Mouse (Mus musculus): Measurements from ENCODE around the gene Gngt1.
A peak's percentile ranks its signal among the peaks of the same experiment; 100 is the strongest.

The Gngt1 gene

DNA sequence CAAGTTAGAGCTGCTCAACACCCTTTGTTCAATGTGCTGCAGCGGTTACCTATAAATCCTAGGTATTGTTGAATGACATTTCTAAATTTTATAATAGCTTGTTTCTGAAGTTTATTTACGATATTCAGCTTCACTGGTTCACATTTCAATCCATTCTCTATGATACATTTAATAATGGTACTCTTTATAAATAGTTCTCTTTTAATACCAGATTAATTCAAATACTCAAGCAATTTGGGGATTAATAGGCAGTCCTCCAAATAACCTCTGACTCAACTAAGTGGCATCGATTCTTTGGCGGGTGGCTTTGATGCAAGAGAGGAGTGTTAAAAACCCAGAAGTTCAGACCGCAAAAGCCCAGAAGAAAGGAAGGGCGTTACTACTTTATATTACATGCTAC lies at the start of gene Gngt1:
Gene Gngt1, plus strand, starts transcription at position 301 of the 400 bp plus-strand sequence.
- no peak for DNase-seq (ENCODE audit: extremely low read depth, low read depth, low spot score)

DNA sequence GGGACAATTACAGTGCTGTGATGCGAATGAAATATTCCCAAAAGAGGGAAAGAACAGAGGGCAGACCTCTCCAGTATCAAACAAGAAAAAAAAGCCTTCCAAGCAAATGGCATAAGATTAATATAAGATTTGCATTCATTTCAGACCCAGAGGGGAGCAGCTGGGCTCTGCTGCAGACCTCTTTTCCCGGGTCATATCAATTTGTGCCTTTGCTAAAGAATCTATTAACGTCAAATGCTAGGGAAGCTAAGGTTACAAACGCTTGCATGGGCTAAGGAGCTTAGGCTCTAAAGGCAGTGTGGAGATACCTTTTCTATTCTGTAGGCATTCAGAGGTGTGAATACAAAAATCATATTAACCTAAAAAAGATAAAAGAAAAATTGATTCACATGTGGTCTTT lies 38.6 kb upstream of the Gngt1 start:
- DNase-seq (ENCODE audit: extremely low read depth, low read depth, low spot score), result no peak

DNA sequence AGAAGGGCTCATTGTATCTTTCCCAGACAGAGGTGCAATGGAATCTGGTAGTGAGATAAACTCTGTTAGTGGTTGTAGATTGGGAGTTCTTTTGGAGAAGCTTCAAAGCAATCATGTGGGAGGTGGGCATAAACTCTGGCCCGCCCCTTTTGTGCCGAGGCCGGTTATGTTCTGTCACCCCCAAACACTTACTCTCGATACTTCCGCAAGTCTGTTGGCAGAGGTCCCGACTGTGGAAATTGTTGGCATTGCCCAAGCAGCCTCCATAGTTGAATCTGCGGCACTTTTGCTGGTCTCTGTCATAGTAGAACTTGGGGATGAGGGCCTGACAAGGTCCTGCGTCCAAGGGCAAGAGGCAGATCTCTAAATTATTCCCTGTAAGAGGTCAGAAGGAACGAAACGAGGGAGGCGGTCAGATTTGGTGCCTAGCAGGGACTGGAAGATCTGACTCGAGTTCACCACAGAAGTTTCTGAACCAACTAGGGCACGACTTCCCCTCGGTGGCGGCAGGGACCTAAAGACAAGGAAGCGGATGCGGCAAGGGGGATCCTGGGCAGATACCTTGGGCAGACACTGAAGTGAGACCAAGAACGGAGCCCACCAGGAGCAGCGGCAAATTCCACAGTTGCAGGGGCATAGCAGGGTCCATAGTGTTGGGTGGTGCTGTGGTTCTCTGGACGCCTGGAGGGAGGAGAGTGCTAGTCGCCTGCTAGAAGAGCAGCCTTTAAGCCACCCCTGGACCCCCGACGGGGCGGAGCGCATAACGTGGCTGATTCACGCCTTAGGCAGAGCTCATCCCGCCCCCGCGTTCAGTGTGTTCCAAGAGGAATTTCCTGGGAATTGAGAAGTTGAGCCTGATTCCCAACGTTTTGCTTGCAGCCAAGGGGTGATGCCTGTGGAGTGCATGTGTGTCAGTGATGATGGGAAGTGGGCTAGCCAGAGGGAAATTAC lies 25.6 kb upstream of the Gngt1 start:
- peak; percentile 36 for DNase-seq (ENCODE audit: extremely low read depth, low read depth, low spot score)

DNA sequence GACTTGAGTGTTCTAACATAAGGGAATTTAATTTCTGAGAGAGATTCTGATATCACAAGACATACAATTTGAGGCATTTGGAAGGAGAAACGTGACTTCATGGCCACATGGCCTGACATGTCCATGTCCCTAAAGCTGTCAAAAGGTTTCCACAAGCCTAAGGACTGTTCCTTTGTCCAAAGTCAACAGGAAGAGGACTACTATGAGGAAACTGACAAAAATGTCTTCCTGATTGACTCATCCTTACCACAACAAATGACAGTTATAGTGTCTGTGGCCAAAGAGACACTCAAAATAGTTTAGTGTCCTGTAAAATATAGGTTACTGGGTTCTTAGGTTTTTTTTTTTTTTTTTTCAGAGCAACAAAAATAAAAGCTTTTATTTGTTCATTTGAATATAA lies 19.9 kb upstream of the Gngt1 start:
- DNase-seq (ENCODE audit: extremely low read depth, low read depth, low spot score), result no peak

DNA sequence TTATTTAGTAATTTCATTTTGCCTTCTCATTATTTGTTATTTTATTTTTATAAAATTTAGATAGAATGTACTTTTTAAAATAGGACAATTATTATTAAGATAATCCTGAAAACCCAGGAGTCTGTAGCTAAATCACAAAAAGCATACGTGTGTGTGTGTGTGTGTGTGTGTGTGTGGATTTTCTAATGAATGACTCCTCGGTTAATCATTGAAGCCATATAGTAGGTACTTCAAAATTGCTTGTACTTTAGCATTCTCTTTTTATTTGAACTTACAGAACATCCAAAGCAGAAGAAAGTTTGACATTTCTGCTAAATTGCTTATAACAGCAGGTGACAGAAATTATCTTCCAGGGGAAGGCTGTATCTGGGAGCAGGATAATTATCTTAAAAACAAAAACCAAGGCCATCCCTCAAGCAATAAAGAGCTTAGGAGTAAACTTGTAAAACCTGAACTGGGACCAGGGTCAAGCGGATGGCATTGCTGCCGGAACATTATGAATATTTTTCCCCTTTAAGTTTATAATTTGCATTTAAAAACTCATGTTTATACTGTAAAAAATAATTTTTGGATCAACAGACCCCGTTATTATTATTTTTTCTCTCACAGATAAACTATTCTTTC lies 10.8 kb upstream of the Gngt1 start:
- DNase-seq (ENCODE audit: extremely low read depth, low read depth, low spot score), result no peak

DNA sequence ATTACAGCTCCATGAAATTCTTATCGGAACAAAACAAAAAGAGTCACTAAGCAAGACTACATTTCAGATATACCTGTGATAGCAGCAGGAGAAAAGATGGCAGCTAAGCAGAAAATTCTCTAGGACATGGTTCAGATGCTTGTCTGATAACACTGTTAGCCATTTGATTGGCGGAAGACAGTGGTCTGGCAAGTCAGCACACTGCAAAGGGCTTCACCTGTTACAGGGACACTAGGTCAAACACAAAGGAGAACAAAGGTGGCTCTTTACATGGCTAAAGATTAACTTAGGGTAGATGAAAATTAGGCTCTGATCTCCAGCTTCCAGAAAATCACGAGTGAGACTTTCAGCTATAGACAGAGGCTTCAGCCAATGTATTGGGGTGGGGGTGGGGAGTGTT lies 4.8 kb upstream of the Gngt1 start, which contains the start of gene Tfpi2:
Gene Tfpi2, minus strand, starts transcription at position 170 of the 400 bp plus-strand sequence.
- no peak for DNase-seq (ENCODE audit: extremely low read depth, low read depth, low spot score)

DNA sequence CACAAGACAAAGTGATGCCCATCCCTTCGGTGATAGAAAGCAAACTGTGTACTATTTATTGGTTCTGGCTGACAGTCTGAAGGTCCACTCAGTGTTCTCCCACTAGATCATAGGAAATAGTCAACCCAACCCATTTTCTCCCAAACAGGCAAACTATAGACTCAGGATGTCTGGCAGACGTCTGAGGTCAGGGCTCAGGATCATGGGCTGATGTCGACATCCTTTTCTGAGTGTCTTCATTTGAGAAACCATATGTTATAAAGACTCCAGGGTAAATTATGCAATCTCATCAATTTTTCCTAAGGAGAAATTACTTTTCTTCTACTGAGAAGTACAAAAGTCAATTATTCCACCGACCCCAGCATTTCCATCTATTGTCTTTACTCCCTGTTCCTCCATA lies 4.5 kb downstream of the Gngt1 start:
- no peak for DNase-seq (ENCODE audit: extremely low read depth, low read depth, low spot score)

DNA sequence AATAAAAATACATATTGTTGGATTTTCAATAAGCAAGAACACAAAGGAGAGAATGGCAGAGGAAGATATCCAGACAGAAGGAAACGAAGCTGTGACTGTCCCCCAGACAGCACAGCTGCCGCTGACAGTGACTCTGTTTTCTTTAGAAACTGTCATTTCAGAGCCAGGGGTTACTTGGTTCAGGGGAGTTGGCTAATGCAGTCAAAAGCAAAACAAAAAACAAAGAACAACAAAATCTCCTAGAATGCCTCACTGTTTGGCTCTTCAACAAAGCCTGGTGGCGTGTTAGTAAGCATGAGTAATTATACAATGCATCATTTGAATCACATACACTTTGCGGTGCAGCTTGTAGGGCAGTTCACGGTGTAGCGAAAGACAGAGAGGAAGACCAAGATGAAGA lies 5.7 kb downstream of the Gngt1 start:
- no peak for DNase-seq (ENCODE audit: extremely low read depth, low read depth, low spot score)

DNA sequence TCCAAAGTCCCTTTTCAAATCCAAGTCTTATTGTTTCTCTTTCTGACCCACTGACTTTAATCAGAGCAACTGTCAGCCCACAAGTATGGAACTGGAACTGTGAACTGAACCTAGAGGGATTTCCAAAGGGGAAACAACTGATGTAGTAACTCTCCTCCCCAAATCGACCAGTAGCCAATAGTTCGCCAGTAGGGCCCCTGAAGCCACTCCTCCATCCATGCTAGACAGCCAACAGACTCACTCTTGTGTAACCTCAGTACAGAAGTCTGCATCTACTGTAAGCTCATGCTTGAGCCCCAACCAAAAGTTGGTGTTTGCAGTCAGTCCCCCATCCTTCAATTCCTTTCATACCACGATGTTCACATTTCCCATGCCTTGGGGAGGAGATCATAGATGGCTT lies 7.1 kb downstream of the Gngt1 start:
- DNase-seq (ENCODE audit: extremely low read depth, low read depth, low spot score), result no peak

DNA sequence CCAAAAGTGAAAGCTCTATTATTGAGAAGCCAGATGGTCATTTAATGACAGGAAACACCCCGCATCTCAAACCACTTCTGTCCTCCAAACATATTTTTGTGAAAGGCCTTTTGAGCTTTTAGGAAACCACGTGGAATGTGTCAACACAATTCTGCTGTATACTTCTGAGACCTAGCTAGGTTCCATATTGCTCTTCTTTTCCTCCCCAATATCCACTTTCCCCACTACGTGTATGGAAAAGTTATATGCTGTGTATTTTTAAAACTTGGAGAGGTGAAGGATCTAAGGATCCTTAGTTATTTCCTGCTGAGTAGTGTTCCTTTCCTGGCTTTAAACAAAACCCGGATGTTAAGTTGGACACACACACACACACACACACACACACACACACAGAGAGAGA lies 9.9 kb downstream of the Gngt1 start:
- no peak for DNase-seq (ENCODE audit: extremely low read depth, low read depth, low spot score)

DNA sequence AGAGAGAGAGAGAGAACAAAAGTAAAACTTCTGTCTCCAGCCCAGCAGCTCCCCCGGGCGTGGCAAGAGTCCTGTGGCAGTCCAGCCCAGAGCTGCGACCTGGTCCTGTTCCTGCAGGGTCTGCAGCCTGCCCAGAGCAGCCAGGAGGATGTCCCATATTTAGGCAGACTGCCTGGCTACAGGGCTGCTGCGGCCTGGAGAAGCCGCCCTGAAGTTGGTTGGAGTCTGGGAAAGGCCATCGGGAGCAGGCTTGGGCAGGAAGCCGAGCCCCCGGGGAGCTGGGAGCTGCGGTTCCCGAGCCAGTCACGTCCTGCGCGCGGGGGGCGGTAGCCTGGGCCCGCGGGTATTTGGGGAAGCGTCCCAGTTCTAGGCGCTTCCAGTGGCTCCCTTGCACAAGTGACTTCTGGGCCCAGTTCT lies 10.3 kb downstream of the Gngt1 start, which contains the start of gene Gng11:
Gene Gng11, plus strand, starts transcription at position 15 of the 417 bp plus-strand sequence.
- no peak for DNase-seq (ENCODE audit: extremely low read depth, low read depth, low spot score)

DNA sequence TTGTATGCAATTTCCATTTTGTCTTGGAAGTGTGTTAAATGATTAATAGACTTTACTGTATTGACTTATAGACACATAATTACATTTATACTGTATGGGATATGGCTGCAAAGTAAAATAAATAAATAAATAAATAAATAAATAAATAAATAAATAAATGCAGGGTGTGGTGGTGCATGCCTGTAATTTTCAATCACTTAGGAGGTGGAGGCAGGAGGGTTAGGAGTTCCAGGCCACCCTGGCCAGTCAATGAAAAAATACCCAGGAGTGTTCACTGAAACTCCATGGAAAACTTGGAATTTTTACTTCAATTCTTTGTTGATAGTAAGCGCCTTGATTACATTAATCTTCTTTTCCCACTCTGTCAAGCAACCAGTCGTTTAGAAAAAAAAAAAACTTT lies 11.2 kb downstream of the Gngt1 start:
- no peak for DNase-seq (ENCODE audit: extremely low read depth, low read depth, low spot score)

DNA sequence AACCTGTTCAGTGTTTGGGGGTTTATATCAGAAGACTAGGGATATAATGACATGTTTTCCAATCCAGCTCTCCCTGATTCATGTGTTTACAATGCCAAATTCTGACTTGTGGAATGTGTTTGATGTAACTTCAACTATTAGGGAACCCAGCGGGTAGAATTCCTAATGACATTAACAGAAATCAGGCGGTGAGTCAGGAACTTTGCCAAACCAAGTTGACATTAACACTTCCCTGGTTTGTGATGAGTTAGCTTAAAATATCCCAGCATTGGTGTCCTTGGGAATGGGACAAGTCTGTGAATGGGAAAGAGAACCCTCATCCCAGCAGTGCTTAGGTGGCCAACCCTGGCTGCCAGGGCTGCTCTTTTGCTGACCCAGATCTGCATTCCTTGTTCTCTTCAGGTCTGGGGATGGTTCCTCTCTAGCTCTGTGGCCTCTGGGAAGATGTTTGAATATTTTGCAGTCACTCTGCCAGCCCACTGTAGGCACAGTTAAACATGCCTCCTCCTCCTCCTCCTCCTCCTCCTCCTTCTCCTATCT lies 15.0 kb downstream of the Gngt1 start:
- DNase-seq (ENCODE audit: extremely low read depth, low read depth, low spot score), result no peak

DNA sequence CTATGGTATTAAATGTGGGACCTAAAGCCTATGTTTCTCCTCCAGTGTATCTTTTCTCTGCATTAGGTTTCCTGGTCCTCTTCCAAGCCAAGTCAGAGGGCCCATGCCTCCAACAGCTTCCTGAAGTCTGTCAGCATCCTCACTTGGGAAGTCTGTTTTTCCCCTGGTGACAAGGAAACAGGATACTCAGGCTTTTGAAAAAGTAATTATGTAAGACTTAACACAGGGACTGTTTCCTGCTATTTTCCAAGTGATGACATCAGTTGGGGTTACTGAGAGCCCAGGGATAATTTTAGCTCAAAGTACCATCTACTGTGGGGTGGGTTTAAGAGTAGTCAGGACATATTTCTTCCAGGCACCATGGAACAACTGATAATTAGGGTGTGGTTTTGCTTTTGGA lies 16.0 kb downstream of the Gngt1 start:
- DNase-seq (ENCODE audit: extremely low read depth, low read depth, low spot score), result no peak

DNA sequence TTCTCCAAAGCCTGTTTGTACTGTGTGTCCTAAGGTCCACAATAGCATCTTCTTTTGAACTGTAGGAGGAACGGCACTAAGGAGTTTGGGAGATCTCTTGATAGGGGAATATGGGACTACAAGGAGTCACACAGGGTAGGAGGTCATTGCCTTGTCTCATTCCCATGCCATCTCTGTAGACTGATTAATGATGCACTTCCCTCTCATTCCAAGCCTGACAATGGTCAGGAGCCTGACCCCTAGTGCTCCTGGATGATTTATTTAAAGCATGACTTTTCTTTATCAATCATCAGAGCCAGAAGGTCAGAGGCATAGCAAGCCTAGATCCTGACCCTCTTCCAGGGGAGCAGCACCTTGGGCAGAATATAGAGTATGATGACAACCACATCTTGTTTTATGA lies 29.1 kb downstream of the Gngt1 start:
- DNase-seq (ENCODE audit: extremely low read depth, low read depth, low spot score), result no peak

DNA sequence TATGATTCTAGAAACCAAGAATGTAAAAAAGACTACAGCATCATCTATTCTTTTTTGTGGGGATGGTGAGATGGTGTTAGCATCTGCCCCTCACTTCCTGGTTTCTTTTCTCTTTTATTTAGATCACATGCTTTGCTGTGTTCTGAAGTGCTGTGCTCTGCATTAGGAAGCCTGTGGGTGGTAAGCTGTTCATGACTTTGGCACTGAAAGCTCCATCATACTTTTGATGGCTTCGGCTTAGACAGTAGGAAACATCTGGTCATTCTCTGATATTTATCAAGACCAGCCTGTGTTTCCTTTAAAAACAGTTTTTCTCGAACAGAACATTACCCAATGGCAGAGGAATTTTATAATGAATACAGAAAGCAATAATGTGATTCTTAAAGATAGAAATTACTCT lies 32.8 kb downstream of the Gngt1 start:
- no peak for DNase-seq (ENCODE audit: extremely low read depth, low read depth, low spot score)

DNA sequence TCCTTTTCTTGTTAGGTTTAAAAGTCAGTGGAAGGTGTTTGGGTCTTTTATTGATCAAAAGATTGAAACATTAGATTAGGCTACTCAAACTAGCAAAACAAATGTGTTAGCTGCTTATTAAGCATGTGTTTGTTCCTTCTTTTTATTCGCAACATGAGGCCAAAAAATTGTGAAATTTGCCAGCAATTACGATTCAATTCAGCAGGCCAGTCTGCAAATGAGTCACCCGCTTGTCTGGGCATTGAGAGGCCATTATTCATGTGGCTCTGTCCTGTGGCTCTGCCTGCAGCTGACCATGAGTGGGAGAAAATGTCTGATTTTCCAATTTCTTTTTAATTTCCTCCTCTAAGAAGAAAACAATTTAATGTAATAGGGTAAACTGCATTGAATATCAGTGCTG lies 37.4 kb downstream of the Gngt1 start:
- DNase-seq (ENCODE audit: extremely low read depth, low read depth, low spot score), result no peak

DNA sequence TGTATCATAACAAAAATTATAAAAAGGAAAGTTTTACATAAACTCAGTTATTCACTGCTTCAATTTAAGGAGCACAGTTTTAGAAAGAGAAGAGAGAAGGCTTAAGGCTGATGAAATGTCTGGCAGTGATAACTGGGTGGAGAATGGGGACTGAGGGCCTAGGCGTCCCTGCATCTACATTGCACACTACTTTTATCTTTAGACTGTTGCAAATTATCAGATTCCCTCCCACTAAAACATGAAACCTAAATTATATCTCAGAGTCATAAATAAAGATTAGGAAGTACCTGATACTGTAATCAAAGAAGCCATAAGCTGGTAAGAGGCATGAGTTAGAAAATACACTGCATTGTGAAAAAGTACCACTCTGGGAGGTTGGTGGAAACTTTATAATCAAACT lies 48.2 kb downstream of the Gngt1 start:
- no peak for DNase-seq (ENCODE audit: extremely low read depth, low read depth, low spot score)
